Mouse (Mus musculus): ENCODE results near the gene Tmem107. TPM values are rescaled to one million over a fixed set of nuclear protein-coding genes. Genes with fewer than 3 reads are reported as not detected.

The Tmem107 gene
- polyA plus RNA-seq, 1 experiment from 2014 or later: 47.6 TPM

GRCm38 (mm10) chr11:69117737-69118695 is 47.4 kb downstream of the Tmem107 start:
- WGBS: under 1% methylated on average over 45 of the region's 45 CpGs
- no peaks in the 10 kb centered on the region for H3K9me3 ChIP-seq
- no peaks in the 10 kb centered on the region for H3K27me3 ChIP-seq
- peaks cover 43% of the 10 kb centered on the region for H3K4me1 ChIP-seq
- H3K4me2 ChIP-seq (replicated peaks): peak overlapping the region; percentile 78
- no peak for ATAC-seq (replicated peaks)
- peak overlapping the region; percentile 60 for H3K9ac ChIP-seq (replicated peaks)
- H3K27ac ChIP-seq (replicated peaks): peak overlapping the region; percentile 62
- peak overlapping the region; percentile 64 for H3K4me3 ChIP-seq
- H3K36me3 ChIP-seq: no peaks in the 10 kb centered on the region

DNA sequence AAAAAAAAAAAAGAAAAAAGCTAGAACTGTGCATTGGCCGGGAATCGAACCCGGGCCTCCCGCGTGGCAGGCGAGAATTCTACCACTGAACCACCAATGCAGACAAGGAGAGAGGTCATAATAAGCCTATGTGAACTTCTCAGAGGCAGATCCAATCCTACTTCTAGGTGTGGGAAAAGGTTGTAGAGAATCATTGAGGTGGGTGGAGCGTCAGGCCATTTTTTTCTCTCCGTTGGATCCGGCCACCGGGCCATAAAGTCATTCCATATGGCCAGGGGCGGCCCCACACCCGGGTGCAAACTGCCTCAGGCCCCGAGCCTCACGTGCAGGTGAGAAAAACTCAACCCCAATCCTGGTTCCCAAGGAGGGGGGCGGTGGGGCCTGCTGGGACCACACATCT is 48.2 kb downstream of the Tmem107 start:
- Histone ChIP-seq H3K36me3 (no peaks in the 10 kb centered on the region), H3K4me2 (replicated peaks) (peak overlapping the region; percentile 78), H3K9me3 (no peaks in the 10 kb centered on the region), H3K9ac (replicated peaks) (no peak overlapping the region), H3K27me3 (no peaks in the 10 kb centered on the region), H3K27ac (replicated peaks) (no peak overlapping the region; the same call in 1 of the 2 replicates), H3K4me3 (peak overlapping the region; percentile 64), H3K4me1 (peaks cover 46% of the 10 kb centered on the region)
- ATAC-seq (replicated peaks): no peak; the same call in 1 of the 2 replicates
- WGBS: under 1% methylated on average over 15 of the region's 15 CpGs

DNA sequence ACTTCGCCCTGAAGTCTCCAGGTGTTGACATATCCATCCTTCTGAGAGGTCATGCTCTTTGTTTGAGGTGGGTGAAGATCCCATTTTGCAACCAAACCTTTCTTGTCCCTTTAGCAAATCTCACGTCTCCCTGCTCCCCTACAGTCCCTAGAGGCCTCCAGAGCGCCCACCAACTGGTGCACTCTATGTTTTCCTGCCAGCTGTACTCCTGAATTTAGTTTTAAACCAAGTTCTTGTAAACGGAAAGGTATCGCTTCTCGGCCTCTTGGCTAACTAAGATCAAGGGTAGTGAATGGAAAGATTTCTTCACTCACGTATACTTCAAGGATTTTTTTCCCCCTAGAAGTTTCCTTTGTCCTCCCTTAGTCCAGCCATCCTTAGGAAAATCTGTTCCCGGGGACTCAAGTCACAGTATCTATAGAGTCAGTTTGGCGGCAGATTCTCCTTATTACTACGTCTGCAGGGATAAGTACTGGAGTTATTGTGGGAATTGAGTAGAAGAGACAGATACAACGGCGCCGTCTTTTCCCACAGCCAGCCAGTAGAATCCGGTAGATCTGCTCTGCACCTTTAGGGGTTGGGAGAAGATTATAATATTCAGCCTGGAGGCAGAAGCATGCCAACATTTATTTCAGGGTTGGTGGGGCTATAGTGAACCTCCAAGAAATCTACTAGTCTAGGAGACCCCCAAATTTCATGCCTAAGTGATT is 49.0 kb downstream of the Tmem107 start:
- no peaks in the 10 kb centered on the region for H3K9me3 ChIP-seq
- H3K4me1 ChIP-seq: peaks cover 46% of the 10 kb centered on the region
- H3K36me3 ChIP-seq: no peaks in the 10 kb centered on the region
- peak overlapping the region; percentile 64 for H3K4me3 ChIP-seq
- H3K9ac ChIP-seq (replicated peaks): no peak overlapping the region
- H3K27me3 ChIP-seq: no peaks in the 10 kb centered on the region
- H3K27ac ChIP-seq (replicated peaks): no peak overlapping the region
- peak overlapping the region; percentile 89 for H3K4me2 ChIP-seq (replicated peaks)
- WGBS: 37% methylated on average over 14 of the region's 14 CpGs
- no peak for ATAC-seq (replicated peaks)

DNA sequence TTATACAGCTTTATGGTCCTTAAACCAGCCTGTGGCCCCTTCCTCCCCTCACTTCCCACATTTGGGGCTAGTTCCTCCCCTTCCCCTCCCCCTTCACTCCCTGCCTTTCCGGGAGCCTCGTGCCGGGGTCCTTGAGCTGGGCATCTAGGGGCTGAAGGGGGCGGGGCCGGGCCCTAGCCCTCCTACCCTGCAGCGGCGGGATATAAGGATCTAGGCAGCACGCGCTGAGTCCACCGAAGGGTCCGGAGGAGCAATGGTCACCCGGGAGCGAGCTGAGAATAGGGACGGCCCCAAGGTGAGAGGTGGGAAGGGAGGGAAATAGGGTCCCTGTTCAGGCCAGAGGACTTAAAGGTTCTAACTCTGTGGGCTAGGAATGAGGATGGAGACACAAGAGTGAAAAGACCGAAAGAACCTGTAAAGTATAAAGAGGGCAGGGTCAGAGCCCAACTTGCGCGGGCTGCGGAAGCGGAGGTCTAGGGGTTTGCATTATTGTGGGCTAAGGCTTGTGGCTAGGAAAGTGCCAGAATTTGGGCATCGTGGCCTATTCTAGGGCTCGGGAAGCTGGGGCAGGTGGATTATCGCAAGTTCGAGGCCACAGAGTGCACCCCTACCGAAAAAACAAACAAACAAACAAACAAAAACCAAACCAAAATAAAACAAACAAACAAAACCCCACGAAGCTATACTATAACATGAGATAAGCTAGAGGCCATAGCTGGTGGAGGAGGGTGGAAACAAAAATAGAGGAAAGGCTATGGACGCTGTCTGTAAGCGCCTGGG is 49.8 kb downstream of the Tmem107 start, which contains the start of gene Hes7:
Hes7 (plus strand) TSS at position 184 of the 780 bp plus-strand sequence.
- no peaks in the 10 kb centered on the region for H3K27me3 ChIP-seq
- ATAC-seq (replicated peaks): no peak
- H3K9me3 ChIP-seq: no peaks in the 10 kb centered on the region
- peak within 1 kb of the TSS; percentile 75 for H3K9ac ChIP-seq (replicated peaks)
- H3K36me3 ChIP-seq: no peaks in the 10 kb centered on the region
- H3K4me1 ChIP-seq: peaks cover 46% of the 10 kb centered on the region
- peak within 1 kb of the TSS; percentile 64 for H3K4me3 ChIP-seq
- WGBS: 5% methylated on average over 27 of the region's 27 CpGs
- H3K4me2 ChIP-seq (replicated peaks): peak within 1 kb of the TSS; percentile 89
- H3K27ac ChIP-seq (replicated peaks): no peak within 1 kb of the TSS

DNA sequence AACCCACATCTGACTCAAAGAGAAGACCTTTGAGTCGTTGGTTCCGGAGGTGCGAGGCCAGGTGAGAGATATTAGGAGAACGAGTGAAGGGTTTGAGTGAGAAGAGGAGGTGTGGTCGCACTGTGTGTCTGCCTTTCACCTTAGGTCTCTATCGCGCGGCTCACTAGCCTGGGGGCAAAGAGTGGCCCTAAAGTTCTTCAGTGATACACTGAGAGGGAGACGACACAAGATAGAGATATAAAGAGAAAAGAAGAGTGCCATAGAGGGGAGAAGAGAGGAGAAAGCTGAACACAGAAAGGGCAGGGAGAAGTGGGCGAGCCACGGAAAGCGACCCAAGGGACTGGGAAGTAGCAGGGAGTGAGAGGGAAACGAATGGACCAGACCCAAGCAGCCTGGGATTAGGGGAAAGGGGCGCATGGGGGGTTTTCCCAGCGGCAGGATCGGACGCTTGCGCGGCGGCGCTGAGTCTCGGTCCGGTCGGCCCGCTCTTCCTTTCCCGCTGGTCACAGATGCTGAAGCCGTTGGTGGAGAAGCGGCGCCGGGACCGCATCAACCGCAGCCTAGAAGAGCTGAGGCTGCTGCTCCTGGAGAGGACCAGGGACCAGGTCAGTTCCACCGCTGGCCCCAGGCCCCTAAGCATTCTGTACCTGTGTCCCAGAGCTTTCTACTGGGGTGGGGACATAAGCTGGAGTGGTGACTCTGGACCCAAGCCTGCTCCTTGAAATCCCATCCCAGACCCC is 50.6 kb downstream of the Tmem107 start:
- 2% methylated on average over 29 of the region's 33 CpGs for WGBS
- Histone ChIP-seq H3K36me3 (no peaks in the 10 kb centered on the region), H3K4me1 (peaks cover 52% of the 10 kb centered on the region), H3K9ac (replicated peaks) (peak overlapping the region; percentile 75), H3K27ac (replicated peaks) (no peak overlapping the region), H3K4me2 (replicated peaks) (peak overlapping the region; percentile 89), H3K4me3 (peak overlapping the region; percentile 64), H3K9me3 (no peaks in the 10 kb centered on the region), H3K27me3 (no peaks in the 10 kb centered on the region)
- ATAC-seq (replicated peaks): no peak

- peaks cover 54% of the 10 kb centered on the region for H3K4me1 ChIP-seq
These were observed 51.2 kb downstream of the Tmem107 start for GRCm38 (mm10) chr11:69121741-69122335.

DNA sequence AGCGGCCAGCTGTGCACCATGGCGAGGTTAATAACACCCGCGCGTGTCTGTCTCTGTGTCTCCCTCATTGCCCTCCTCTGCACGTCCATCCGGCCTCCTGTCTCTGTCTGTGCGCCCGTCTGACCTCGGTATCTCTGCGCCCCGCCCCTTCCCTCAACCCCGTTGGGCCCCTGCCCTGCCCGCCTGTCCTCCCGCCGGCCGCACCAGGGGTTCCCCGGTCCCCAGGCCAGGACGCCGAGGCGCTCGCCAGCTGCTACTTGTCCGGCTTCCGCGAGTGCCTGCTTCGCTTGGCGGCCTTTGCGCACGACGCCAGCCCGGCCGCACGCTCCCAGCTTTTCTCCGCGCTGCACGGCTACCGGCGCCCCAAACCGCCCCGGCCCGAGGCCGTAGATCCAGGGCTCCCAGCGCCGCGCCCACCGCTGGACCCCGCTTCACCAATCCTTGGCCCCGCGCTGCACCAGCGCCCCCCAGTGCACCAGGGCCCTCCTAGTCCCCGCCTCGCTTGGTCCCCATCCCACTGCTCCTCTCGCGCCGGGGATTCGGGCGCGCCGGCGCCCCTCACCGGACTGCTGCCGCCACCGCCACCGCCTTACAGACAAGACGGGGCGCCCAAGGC is 51.8 kb downstream of the Tmem107 start, which contains the start of gene 9130213A22Rik:
9130213A22Rik (minus strand) TSS at position 254 of the 616 bp plus-strand sequence.
- no peaks in the 10 kb centered on the region for H3K9me3 ChIP-seq
- peak; percentile 69 for ATAC-seq (replicated peaks)
- peak within 1 kb of the TSS; percentile 75 for H3K9ac ChIP-seq (replicated peaks)
- H3K36me3 ChIP-seq: no peaks in the 10 kb centered on the region
- H3K27ac ChIP-seq (replicated peaks): peak within 1 kb of the TSS; percentile 76
- under 1% methylated on average over 66 of the region's 66 CpGs for WGBS
- H3K27me3 ChIP-seq: no peaks in the 10 kb centered on the region
- H3K4me2 ChIP-seq (replicated peaks): peak within 1 kb of the TSS; percentile 89
- peaks cover 48% of the 10 kb centered on the region for H3K4me1 ChIP-seq
- H3K4me3 ChIP-seq: peak within 1 kb of the TSS; percentile 64

More at GRCm38 (mm10) chr11:69121741-69122335, 51.2 kb downstream of the Tmem107 start:
- WGBS: under 1% methylated on average over 28 of the region's 32 CpGs
- ATAC-seq (replicated peaks): no peak
- peak overlapping the region; percentile 75 for H3K9ac ChIP-seq (replicated peaks)
- no peaks in the 10 kb centered on the region for H3K36me3 ChIP-seq
- H3K27ac ChIP-seq (replicated peaks): peak overlapping the region; percentile 76; the same call in 1 of the 2 replicates
- H3K4me3 ChIP-seq: peak overlapping the region; percentile 64
- H3K27me3 ChIP-seq: no peaks in the 10 kb centered on the region
- H3K4me2 ChIP-seq (replicated peaks): peak overlapping the region; percentile 89
- no peaks in the 10 kb centered on the region for H3K9me3 ChIP-seq

Other genes starting within 250 kb of the Tmem107 start
- gene Ndel1, start 198.9 kb upstream of the Tmem107 start, polyA plus RNA-seq (2015; fragmentation: Nextera tagmentation; extraction: Ambion mirVana): 86.4 and 92.3 TPM in 2 replicates
- gene Rnf222, start 182.3 kb upstream of the Tmem107 start, polyA plus RNA-seq (2015; fragmentation: Nextera tagmentation; extraction: Ambion mirVana): 0.06 TPM in 1 of 2 replicates, not detected in the other
- gene Rpl26, start 169.2 kb upstream of the Tmem107 start, polyA plus RNA-seq (2015; fragmentation: Nextera tagmentation; extraction: Ambion mirVana): 638 and 670 TPM in 2 replicates
- gene Odf4, start 143.7 kb upstream of the Tmem107 start, polyA plus RNA-seq (2015; fragmentation: Nextera tagmentation; extraction: Ambion mirVana): 0.31 and 0.32 TPM in 2 replicates
- 7.0 and 8.2 TPM in 2 replicates for gene Arhgef15, start 113.3 kb upstream of the Tmem107 start, polyA plus RNA-seq (2015; fragmentation: Nextera tagmentation; extraction: Ambion mirVana)
- 1.5 and 1.7 TPM in 2 replicates for gene Slc25a35, start 102.7 kb upstream of the Tmem107 start, polyA plus RNA-seq (2015; fragmentation: Nextera tagmentation; extraction: Ambion mirVana)
- 37.0 and 39.3 TPM in 2 replicates for gene Rangrf, start 95.6 kb upstream of the Tmem107 start, polyA plus RNA-seq (2015; fragmentation: Nextera tagmentation; extraction: Ambion mirVana)
- 22.5 and 26.3 TPM in 2 replicates for gene Pfas, start 62.3 kb upstream of the Tmem107 start, polyA plus RNA-seq (2015; fragmentation: Nextera tagmentation; extraction: Ambion mirVana)
- gene Ctc1, start 54.9 kb upstream of the Tmem107 start, polyA plus RNA-seq (2015; fragmentation: Nextera tagmentation; extraction: Ambion mirVana): 65.9 and 67.8 TPM in 2 replicates
- 68.3 and 81.8 TPM in 2 replicates for gene Aurkb, start 25.2 kb upstream of the Tmem107 start, polyA plus RNA-seq (2015; fragmentation: Nextera tagmentation; extraction: Ambion mirVana)
- gene Borcs6, start 11.1 kb upstream of the Tmem107 start, polyA plus RNA-seq (2015; fragmentation: Nextera tagmentation; extraction: Ambion mirVana): 12.8 and 15.4 TPM in 2 replicates
- gene Vamp2, start 17.7 kb downstream of the Tmem107 start, polyA plus RNA-seq (2015; fragmentation: Nextera tagmentation; extraction: Ambion mirVana): 179 and 188 TPM in 2 replicates
- 7.6 and 8.2 TPM in 2 replicates for gene Per1, start 24.4 kb downstream of the Tmem107 start, polyA plus RNA-seq (2015; fragmentation: Nextera tagmentation; extraction: Ambion mirVana)
- 0.42 and 0.46 TPM in 2 replicates for gene Hes7, start 49.6 kb downstream of the Tmem107 start, polyA plus RNA-seq (2015; fragmentation: Nextera tagmentation; extraction: Ambion mirVana)
- gene 9130213A22Rik, start 51.8 kb downstream of the Tmem107 start, polyA plus RNA-seq (2015; fragmentation: Nextera tagmentation; extraction: Ambion mirVana): 0.31 and 0.38 TPM in 2 replicates
- gene Aloxe3, start 55.1 kb downstream of the Tmem107 start, polyA plus RNA-seq (2015; fragmentation: Nextera tagmentation; extraction: Ambion mirVana): 2.2 and 3.6 TPM in 2 replicates
- gene Alox12b, start 86.2 kb downstream of the Tmem107 start, polyA plus RNA-seq (2015; fragmentation: Nextera tagmentation; extraction: Ambion mirVana): not detected in 2 replicates
- 0.05 TPM in 1 of 2 replicates, not detected in the other for gene Alox8, start 127.0 kb downstream of the Tmem107 start, polyA plus RNA-seq (2015; fragmentation: Nextera tagmentation; extraction: Ambion mirVana)
- gene Gucy2e, start 166.2 kb downstream of the Tmem107 start, polyA plus RNA-seq (2015; fragmentation: Nextera tagmentation; extraction: Ambion mirVana): 0.47 and 0.52 TPM in 2 replicates

Measured in forebrain, embryonic 15.5 days (tissue).